Mouse (Mus musculus): ENCODE measurements around the gene Pnmal2.

DNA sequence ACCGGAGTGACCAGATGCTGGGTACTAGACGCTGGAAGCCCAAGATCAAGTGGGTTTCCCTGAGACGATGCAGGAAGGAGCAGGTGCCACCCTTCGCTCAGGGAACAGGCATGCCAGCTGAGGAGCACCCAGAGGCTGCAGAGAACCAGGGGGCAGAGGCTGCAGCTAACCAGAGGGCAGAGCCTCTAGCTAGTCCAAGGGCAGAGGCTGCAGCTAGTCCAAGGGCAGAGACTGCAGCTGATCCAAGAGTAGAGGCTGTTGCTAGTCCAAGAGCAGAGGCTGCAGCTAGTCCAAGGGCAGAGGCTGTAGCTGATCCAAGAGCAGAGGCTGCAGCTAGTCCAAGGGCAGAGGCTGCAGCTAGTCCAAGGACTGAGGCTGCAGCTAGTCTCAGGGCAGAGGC lies 50.9 kb downstream of the Pnmal2 start:
- no peak for TF ChIP-seq CTCF (IDR thresholded peaks at IDR 0.05)
- TF ChIP-seq EP300 (IDR thresholded peaks at IDR 0.05), result no peak
